Mouse (Mus musculus) liver, adult 2 months (tissue): ENCODE measurements around the gene Dtymk. TPM values are rescaled to one million over a fixed set of nuclear protein-coding genes. Genes with fewer than 3 reads are reported as not detected.
"Not testable (repeated sequence)": the region's sequence is repeated elsewhere in the genome, so short reads cannot be mapped to it uniquely, and the experiment has no call there.

ENCODE experiments used
- DNase-seq: peaks from one replicate; pipeline ENCODE4 v3.0.0-alpha.2; 2011; ENCODE audit warnings: low read depth, low spot score; ENCODE audit errors: extremely low read depth
- H3K27ac ChIP-seq: fragments of 200-500 bp; replicated peaks from 2 replicates; pipeline ENCODE4 v1.5.1; 2012; ENCODE audit warnings: low read depth, mild to moderate bottlenecking, control low read depth, inconsistent platforms, low read length; ENCODE audit not compliant: insufficient read depth
- H3K27me3 ChIP-seq: fragments of 200-500 bp; 2 replicates; pipeline ENCODE4 v1.6.1; 2012; ENCODE audit warnings: mild to moderate bottlenecking, moderate library complexity, low read length, inconsistent platforms; ENCODE audit not compliant: control insufficient read depth, insufficient read depth
- H3K36me3 ChIP-seq: fragments of 200-500 bp; 2 replicates; pipeline ENCODE4 v1.6.1; 2012; ENCODE audit warnings: low read length, inconsistent platforms; ENCODE audit not compliant: control insufficient read depth, insufficient read depth
- H3K4me1 ChIP-seq: fragments of 200-500 bp; 2 replicates; pipeline ENCODE4 v1.6.1; 2011; ENCODE audit warnings: low read length; ENCODE audit not compliant: control insufficient read depth, insufficient read depth
- H3K4me3 ChIP-seq: fragments of 200-500 bp; 2 replicates; pipeline ENCODE4 v1.5.1; 2011; ENCODE audit warnings: low read depth, mild to moderate bottlenecking, control low read depth, low read length, moderate library complexity; ENCODE audit not compliant: insufficient read depth
- H3K79me2 ChIP-seq: fragments of 200-500 bp; 2 replicates; pipeline ENCODE4 v1.6.1; 2012; ENCODE audit warnings: inconsistent platforms, mild to moderate bottlenecking, low read length, moderate library complexity; ENCODE audit not compliant: control insufficient read depth, insufficient read depth
- H3K9ac ChIP-seq: fragments of 200-500 bp; 2 replicates; pipeline ENCODE4 v1.6.1; 2012; ENCODE audit warnings: low read depth, mild to moderate bottlenecking, control low read depth, inconsistent platforms, low read length
- CTCF ChIP-seq: fragments of 200-500 bp; IDR thresholded peaks from 2 replicates; pipeline ENCODE4 v1.5.1; 2011; ENCODE audit warnings: low read depth, low read length, control low read depth
- POLR2A ChIP-seq: fragments of 200-500 bp; IDR thresholded peaks from 2 replicates; pipeline ENCODE4 v1.6.1; 2011; ENCODE audit warnings: low read length, control low read depth; ENCODE audit not compliant: insufficient read depth; ENCODE audit errors: extremely low read depth
- WGBS: fragments of 180-500 bp; shearing (Covaris S2); methylation state at CpG from one replicate; pipeline ENCODE4 v1.1.7; 2018; 5-methylcytosine and 5-hydroxymethylcytosine counted together
- polyA plus RNA-seq: library from polyadenylated mRNA; depleted of rRNA; stranded (reverse); fragments of >200 nt; gene quantifications from 2 replicates; pipeline ENCODE4 v1.2.3, GENCODE M21; 2012; rRNA removed
- total RNA-seq: library from RNA; depleted of rRNA; stranded (reverse); fragments of >200 nt; gene quantifications from 2 replicates; pipeline ENCODE4 v1.2.3, GENCODE M21; 2014; rRNA removed

The Dtymk gene
- 26.3 and 27.7 TPM in 2 replicates for total RNA-seq
- polyA plus RNA-seq = 18.7 and 28.4 TPM in 2 replicates

GRCm38 (mm10) chr1:93801741-93802238 lies at the start of gene Dtymk:
Gene Dtymk, minus strand, starts transcription at chr1:93801934.
- Histone ChIP-seq H3K4me3 (peak within 1 kb of the TSS; percentile 79), H3K27ac (peak within 1 kb of the TSS; percentile 74), H3K4me1 (peaks cover 9% of the 10 kb centered on the region; the same call in 1 of the 2 replicates), H3K79me2 (peaks cover 3% of the 10 kb centered on the region; the same call in 1 of the 2 replicates), H3K9ac (peak within 1 kb of the TSS; percentile 78), H3K27me3 (no peaks in the 10 kb centered on the region), H3K36me3 (peaks cover 2% of the 10 kb centered on the region; the same call in 1 of the 2 replicates)
- peak; percentile 95 for DNase-seq
- TF ChIP-seq POLR2A (0 out of 2 replicates have a peak, but pooled peaks have one; percentile 47), CTCF (peak; percentile 37)
- WGBS = under 1% methylated on average over 42 of the region's 42 CpGs

- not testable (repeated sequence) for H3K4me1 ChIP-seq, DNase-seq, H3K79me2 ChIP-seq, H3K9ac ChIP-seq, H3K27ac ChIP-seq, H3K36me3 ChIP-seq, H3K4me3 ChIP-seq, H3K27me3 ChIP-seq
- 80% methylated on average over 2 of the region's 3 CpGs for WGBS
Measured at GRCm38 (mm10) chr1:93845766-93846366, 44.1 kb upstream of the Dtymk start.

GRCm38 (mm10) chr1:93838569-93838968 lies 36.8 kb upstream of the Dtymk start:
- not testable (repeated sequence) for DNase-seq, H3K4me1 ChIP-seq, H3K79me2 ChIP-seq, H3K27me3 ChIP-seq, H3K9ac ChIP-seq, H3K4me3 ChIP-seq, H3K27ac ChIP-seq, H3K36me3 ChIP-seq
- WGBS = 85% methylated on average over 8 of the region's 8 CpGs

GRCm38 (mm10) chr1:93837335-93837734 lies 35.6 kb upstream of the Dtymk start:
- TF ChIP-seq POLR2A (no peak), CTCF (no peak)
- H3K27me3 ChIP-seq = no peaks in the 10 kb centered on the region

GRCm38 (mm10) chr1:93836532-93836913 lies 34.8 kb upstream of the Dtymk start:
- 68% methylated on average over 2 of the region's 2 CpGs for WGBS
- Histone ChIP-seq H3K27ac (no peak overlapping the region), H3K9ac (no peak overlapping the region), H3K4me3 (no peak overlapping the region), H3K4me1 (no peaks in the 10 kb centered on the region), H3K79me2 (no peaks in the 10 kb centered on the region; the same call in 1 of the 2 replicates), H3K27me3 (no peaks in the 10 kb centered on the region), H3K36me3 (peaks cover 10% of the 10 kb centered on the region)
- DNase-seq = no peak
- TF ChIP-seq CTCF (no peak), POLR2A (no peak)

More at GRCm38 (mm10) chr1:93837335-93837734, 35.6 kb upstream of the Dtymk start:
- Histone ChIP-seq H3K36me3 (peaks cover 10% of the 10 kb centered on the region), H3K27ac (no peak overlapping the region), H3K4me3 (no peak overlapping the region), H3K9ac (no peak overlapping the region), H3K4me1 (no peaks in the 10 kb centered on the region), H3K79me2 (no peaks in the 10 kb centered on the region; the same call in 1 of the 2 replicates)
- 93% methylated on average over 8 of the region's 8 CpGs for WGBS
- no peak for DNase-seq

GRCm38 (mm10) chr1:93835876-93836531 lies 34.3 kb upstream of the Dtymk start:
- H3K4me1 ChIP-seq = no peaks in the 10 kb centered on the region
- H3K9ac ChIP-seq = no peak overlapping the region
- no peak overlapping the region for H3K4me3 ChIP-seq
- H3K27ac ChIP-seq = no peak overlapping the region
- DNase-seq = no peak
- H3K79me2 ChIP-seq = no peaks in the 10 kb centered on the region; the same call in 1 of the 2 replicates
- H3K27me3 ChIP-seq = no peaks in the 10 kb centered on the region
- H3K36me3 ChIP-seq = peaks cover 10% of the 10 kb centered on the region
- TF ChIP-seq CTCF = no peak
- TF ChIP-seq POLR2A = no peak
- 95% methylated on average over 6 of the region's 6 CpGs for WGBS
